ENCODE assay signal across 8 mouse cellular contexts in the genomic region with DNA sequence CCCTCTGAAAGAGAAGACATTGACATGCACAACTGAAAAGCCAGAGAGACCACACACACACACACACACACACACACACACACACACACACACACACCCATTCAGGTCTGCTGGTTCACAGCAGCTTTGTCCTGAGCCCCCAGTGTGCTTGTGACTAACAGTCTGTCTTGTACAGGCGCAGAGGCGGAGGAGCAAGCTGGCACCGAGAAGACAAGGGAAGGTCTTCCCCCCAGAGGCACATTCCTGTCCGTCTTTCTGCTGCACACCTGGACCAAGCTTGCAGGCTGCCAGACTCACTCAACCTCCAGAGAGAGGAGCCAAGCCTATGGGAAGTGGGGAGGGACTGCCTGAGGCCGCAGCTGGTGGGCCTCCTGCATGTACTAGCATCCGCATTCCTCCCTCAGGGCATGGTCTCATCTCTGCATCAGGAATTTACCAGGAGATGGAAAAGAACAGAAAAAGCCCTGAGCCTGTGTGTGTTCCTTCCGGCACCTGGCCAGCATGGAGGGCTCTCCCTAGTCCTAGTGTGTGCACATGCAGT. TPM values are rescaled to one million over a fixed set of nuclear protein-coding genes. Genes with fewer than 3 reads are reported as not detected.
A peak's percentile ranks its signal among the peaks of the same experiment; 100 is the strongest.
DNase-seq lines count a peak whose midpoint lies in the region; ATAC-seq and TF ChIP-seq lines count a peak whose summit lies in the region.

No protein-coding gene starts in this region.

- no peak for TF ChIP-seq EP300 in heart, adult 2 months (IDR thresholded peaks at IDR 0.05; ENCODE audit: insufficient read depth, low read depth, low read length)
- TF ChIP-seq EP300 in MEL (IDR thresholded peaks at IDR 0.05; ENCODE audit: low read depth in 1 of 2, low read length in 2 of 2), result no peak

- H3K79me2 ChIP-seq in heart, adult 2 months (replicated peaks; ENCODE audit: control insufficient read depth, insufficient read depth, low read length), result no peaks in the 10 kb centered on the region
- no peaks in the 10 kb centered on the region for H3K79me2 ChIP-seq in MEL (ENCODE audit: control insufficient read depth, insufficient read depth, low read length, poor library complexity)

- H3K27me3 ChIP-seq in heart, adult 2 months (ENCODE audit: control insufficient read depth, insufficient read depth, low read length), result no peaks in the 10 kb centered on the region
- H3K27me3 ChIP-seq in MEL (ENCODE audit: control insufficient read depth in 1 of 2, insufficient read depth in 2 of 2, low read length in 2 of 2), result no peaks in the 10 kb centered on the region
- no peaks in the 10 kb centered on the region; the same call in 1 of the 2 replicates for H3K27me3 ChIP-seq in forebrain, embryonic 13.5 days
- no peaks in the 10 kb centered on the region for H3K27me3 ChIP-seq in intestine, postnatal 0 days (replicated peaks; ENCODE audit: control insufficient read depth, insufficient read depth, low read length)

- TF ChIP-seq RAD21 in MEL (IDR thresholded peaks at IDR 0.05; ENCODE audit: low read depth, low read length), result no peak

- 19% methylated on average over 7 of the region's 7 CpGs for WGBS in heart, adult 2 months
- 38% methylated on average over 7 of the region's 7 CpGs for WGBS in forebrain, embryonic 13.5 days
- WGBS in intestine, postnatal 0 days, result 15% methylated on average over 7 of the region's 7 CpGs

- H3K36me3 ChIP-seq in heart, adult 2 months (ENCODE audit: control insufficient read depth, insufficient read depth, low read length), result peaks cover 2% of the 10 kb centered on the region; the same call in 1 of the 2 replicates
- H3K36me3 ChIP-seq in MEL (ENCODE audit: control insufficient read depth in 1 of 2, insufficient read depth in 2 of 2, low read length in 2 of 2), result peaks cover 0 to 1% of the 10 kb centered on the region in 2 experiments; a peak in 2 of 4 replicates
- H3K36me3 ChIP-seq in forebrain, embryonic 13.5 days (ENCODE audit: poor library complexity, severe bottlenecking), result no peaks in the 10 kb centered on the region
- H3K36me3 ChIP-seq in intestine, postnatal 0 days (ENCODE audit: control insufficient read depth, insufficient read depth), result no peaks in the 10 kb centered on the region

- peak in 1 of 2 experiments; percentile 60 for DNase-seq in heart, adult 2 months
- DNase-seq in heart, adult 18-20 months, result no peak
- no peak for DNase-seq in MEL (ENCODE audit: low read depth, low spot score)
- DNase-seq in mesoderm, embryonic 11.5 days (ENCODE audit: low read depth, low spot score), result peak; percentile 77
- peak; percentile 35 for DNase-seq in thymus, postnatal 14 days
- no peak for DNase-seq in ovary, postnatal 10 days (ENCODE audit: low spot score)

- TF ChIP-seq POLR2A in heart, adult 2 months (IDR thresholded peaks at IDR 0.05; ENCODE audit: insufficient read depth, low read depth, low read length), result no peak
- no peak for TF ChIP-seq POLR2A in MEL (IDR thresholded peaks at IDR 0.05; ENCODE audit: control insufficient read depth in 1 of 2, insufficient read depth in 1 of 2, low read depth in 1 of 2, low read length in 2 of 2, poor library complexity in 1 of 2)

- no peak overlapping the region for H3K9ac ChIP-seq in heart, adult 2 months (ENCODE audit: low read depth, low read length)
- H3K9ac ChIP-seq in MEL (ENCODE audit: control insufficient read depth, low read depth, low read length, poor library complexity, severe bottlenecking), result no peak overlapping the region; the same call in 1 of the 2 replicates
- peak overlapping the region; percentile 45; the same call in 1 of the 2 replicates for H3K9ac ChIP-seq in forebrain, embryonic 13.5 days
- no peak overlapping the region for H3K9ac ChIP-seq in intestine, postnatal 0 days (ENCODE audit: low read depth, low read length)

- ATAC-seq in forebrain, embryonic 13.5 days, result peak; percentile 29
- peak; percentile 58 for ATAC-seq in intestine, postnatal 0 days

- H3K4me1 ChIP-seq in heart, adult 2 months (ENCODE audit: control insufficient read depth, insufficient read depth, low read length), result peaks cover 18% of the 10 kb centered on the region
- H3K4me1 ChIP-seq in MEL (ENCODE audit: control insufficient read depth in 1 of 2, insufficient read depth in 2 of 2, low read length in 2 of 2), result peaks cover 2 to 9% of the 10 kb centered on the region in 2 experiments; a peak in 3 of 4 replicates
- peaks cover 36% of the 10 kb centered on the region for H3K4me1 ChIP-seq in forebrain, embryonic 13.5 days
- H3K4me1 ChIP-seq in intestine, postnatal 0 days (replicated peaks; ENCODE audit: control insufficient read depth, insufficient read depth, low read length), result peaks cover 26% of the 10 kb centered on the region

- H3K4me2 ChIP-seq in forebrain, embryonic 13.5 days, result no peak overlapping the region
- H3K4me2 ChIP-seq in intestine, postnatal 0 days (replicated peaks; ENCODE audit: low read depth), result peak overlapping the region; percentile 35

- H3K9me3 ChIP-seq in MEL (replicated peaks; ENCODE audit: insufficient read depth, low read length), result no peaks in the 10 kb centered on the region
- no peaks in the 10 kb centered on the region for H3K9me3 ChIP-seq in forebrain, embryonic 13.5 days (replicated peaks)
- no peaks in the 10 kb centered on the region for H3K9me3 ChIP-seq in intestine, postnatal 0 days (ENCODE audit: control insufficient read depth)

- no peak for TF ChIP-seq CTCF in heart, adult 2 months (IDR thresholded peaks at IDR 0.05)
- no peak for TF ChIP-seq CTCF in MEL (IDR thresholded peaks at IDR 0.05 in 2 of 3, conservative IDR thresholded peaks at IDR 0.05 in 1 of 3; ENCODE audit: control insufficient read depth in 1 of 3, insufficient read depth in 1 of 3, low read depth in 2 of 3, low read length in 3 of 3, poor library complexity in 1 of 3, severe bottlenecking in 1 of 3)
- TF ChIP-seq CTCF in intestine, postnatal 0 days (IDR thresholded peaks at IDR 0.05; ENCODE audit: low read depth), result no peak

- H3K4me3 ChIP-seq in heart, adult 2 months, result no peak overlapping the region
- H3K4me3 ChIP-seq in MEL (ENCODE audit: control insufficient read depth in 1 of 2, insufficient read depth in 1 of 2, low read depth in 2 of 2, low read length in 2 of 2), result no peak overlapping the region
- no peak overlapping the region for H3K4me3 ChIP-seq in forebrain, embryonic 13.5 days
- no peak overlapping the region for H3K4me3 ChIP-seq in intestine, postnatal 0 days (ENCODE audit: low read depth, low read length)

- peak overlapping the region; percentile 89 for H3K27ac ChIP-seq in heart, adult 2 months
- no peak overlapping the region for H3K27ac ChIP-seq in MEL (ENCODE audit: control insufficient read depth, low read depth, low read length)
- peak overlapping the region; percentile 31; the same call in 1 of the 2 replicates for H3K27ac ChIP-seq in forebrain, embryonic 13.5 days
- peak overlapping the region; percentile 76 for H3K27ac ChIP-seq in intestine, postnatal 0 days (ENCODE audit: low read depth, low read length)

- intact Hi-C loops in heart, adult 2 months (cut with DNase I), result loop anchor here (2.0 kb wide), 1 partner anchor 22 kb away; no protein-coding TSS in a partner anchor

TF ChIP-seq in MEL, 35 proteins besides CTCF, POLR2A, EP300 and RAD21:
- TF ChIP-seq SIN3A (IDR thresholded peaks at IDR 0.05; ENCODE audit: low read length), result no peak
- 0 out of 2 replicates have a peak, but pooled peaks have one; percentile 35 for TF ChIP-seq ZKSCAN1 (IDR thresholded peaks at IDR 0.05; ENCODE audit: low read depth, low read length)

RNA-seq across cellular contexts. Expression of a gene that starts 24.8 kb away (rescaled TPM):
- 10 to 100 TPM; 50.9 to 56.0 TPM for total RNA-seq in heart, adult 2 months (2021)
- 13.6 and 22.4 TPM in 2 replicates for polyA plus RNA-seq in heart, adult 2 months (2012; rRNA removed)
- 10 to 100 TPM; 38.8 to 42.4 TPM for total RNA-seq in heart, adult 18-20 months (2021)
- 15.4 and 15.9 TPM in 2 replicates for total RNA-seq in MEL (2012; rRNA removed)
- polyA plus RNA-seq in MEL (2012; ENCODE audit: insufficient read depth in 1 of 2, insufficient read length in 2 of 2, low read depth in 1 of 2, low replicate concordance in 2 of 2, missing spikeins in 1 of 2), result 10 to 100 TPM in 1 of 2 experiments, not detected in 1; 34.4 TPM
- 98.5 and 110 TPM in 2 replicates for polyA plus RNA-seq in forebrain, embryonic 13.5 days (2015; fragmentation: Nextera tagmentation; extraction: Ambion mirVana)
- 33.9 and 42.2 TPM in 2 replicates for polyA plus RNA-seq in intestine, postnatal 0 days (2015; fragmentation: Nextera tagmentation; extraction: Ambion mirVana)

Comparison
In these comparisons a context has a peak if more than half of its experiments do, and no peak if none do; other contexts are left out.
1. DNase-seq: peak in mesoderm, embryonic 11.5 days (single experiment) and thymus, postnatal 14 days (single experiment); none in heart, adult 18-20 months (0 of 2), MEL (single experiment) and ovary, postnatal 10 days (single experiment).